Mouse (Mus musculus) small intestine, adult 2 months (tissue): ENCODE measurements around the gene Ip6k3.

ENCODE experiments used
- CTCF ChIP-seq: fragments of 200-500 bp; IDR thresholded peaks from 2 replicates; pipeline ENCODE4 v1.5.1; 2012; ENCODE audit warnings: low read depth, mild to moderate bottlenecking, control low read depth, inconsistent platforms, low read length, moderate library complexity, mixed read lengths; ENCODE audit not compliant: insufficient replicate concordance, insufficient read length; ENCODE audit errors: extremely low read depth
- POLR2A ChIP-seq: fragments of 200-500 bp; IDR thresholded peaks from 2 replicates; pipeline ENCODE4 v1.6.1; 2012; ENCODE audit warnings: low read depth, mild to moderate bottlenecking, control low read depth, inconsistent platforms, low read length, moderate library complexity

DNA sequence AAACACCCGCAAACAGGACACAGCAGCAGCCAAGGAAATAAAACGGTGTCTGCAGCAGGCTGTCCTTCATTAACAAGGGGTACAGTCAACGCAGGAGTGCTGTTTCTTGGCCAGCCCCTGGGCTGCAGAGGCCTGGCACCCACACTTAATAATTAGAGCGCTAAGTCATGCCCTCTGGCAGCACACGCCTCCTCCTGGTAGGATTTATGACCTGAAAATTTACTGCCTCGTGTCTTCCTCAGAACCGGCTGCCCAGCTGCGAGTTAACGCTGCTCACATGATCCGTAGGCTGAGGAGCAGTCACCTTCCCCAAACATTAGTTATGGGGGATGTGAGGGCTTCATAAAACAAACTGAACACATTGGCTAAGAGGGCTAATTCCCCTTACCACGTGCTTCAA, 33.2 kb upstream of the Ip6k3 start:
- no peak for TF ChIP-seq CTCF
- TF ChIP-seq POLR2A: no peak
